Mouse (Mus musculus): ENCODE results near the gene Naa40.

Naa40 gene

GRCm38 (mm10) chr19:7217926-7218267 lies 23.1 kb downstream of the Naa40 start:
- in situ Hi-C loops (cut with MboI, MseI): no loop called here

- in situ Hi-C loops (cut with MboI, MseI): no loop called here
Observed at GRCm38 (mm10) chr19:7217162-7217925, 23.6 kb downstream of the Naa40 start, which contains the start of gene Cox8a. Gene Cox8a (minus strand): TSS chr19:7217616.

- in situ Hi-C loops (cut with MboI, MseI): no loop called here
Observed at GRCm38 (mm10) chr19:7214484-7214883, 26.5 kb downstream of the Naa40 start.

GRCm38 (mm10) chr19:7213010-7213409 lies 28.0 kb downstream of the Naa40 start:
- in situ Hi-C loops (cut with MboI, MseI): no loop called here

GRCm38 (mm10) chr19:7212216-7212615 lies 28.8 kb downstream of the Naa40 start:
- in situ Hi-C loops (cut with MboI, MseI): no loop called here

- in situ Hi-C loops (cut with MboI, MseI): loop anchor here in 1 of 2 experiments (10.0 kb wide), 1 partner anchor 1745 kb away; the partner anchor contains the start of genes Ctsw and Fibp
Observed at GRCm38 (mm10) chr19:7209907-7210646, 30.9 kb downstream of the Naa40 start.

- in situ Hi-C loops (cut with MboI, MseI): loop anchor here in 1 of 2 experiments (10.0 kb wide), 1 partner anchor 1741 kb away; the partner anchor contains the start of genes Ctsw and Fibp
Observed at GRCm38 (mm10) chr19:7205753-7206736, 34.9 kb downstream of the Naa40 start, which contains the start of gene Otub1. Gene Otub1 (minus strand): TSS chr19:7206316.

- in situ Hi-C loops (cut with MboI, MseI): loop anchor here in 1 of 2 experiments (10.0 kb wide), 1 partner anchor 1741 kb away; the partner anchor contains the start of genes Ctsw and Fibp
Observed at GRCm38 (mm10) chr19:7205326-7205725, 35.7 kb downstream of the Naa40 start.

- in situ Hi-C loops (cut with MboI, MseI): loop anchor here in 1 of 2 experiments (10.0 kb wide), 1 partner anchor 1740 kb away; the partner anchor contains the start of genes Ctsw and Fibp
Observed at GRCm38 (mm10) chr19:7204898-7205297, 36.1 kb downstream of the Naa40 start.

GRCm38 (mm10) chr19:7200427-7200826 lies 40.6 kb downstream of the Naa40 start:
- in situ Hi-C loops (cut with MboI, MseI): loop anchor here in 1 of 2 experiments (10.0 kb wide), 1 partner anchor 1736 kb away; the partner anchor contains the start of genes Ctsw and Fibp

GRCm38 (mm10) chr19:7199089-7199488 lies 41.9 kb downstream of the Naa40 start:
- in situ Hi-C loops (cut with MboI, MseI): loop anchor here (10.0 kb wide), 2 partner anchors 134 to 1704 kb away; partner anchors contain the start of gene Cfl1 (in 1 of the 2)

GRCm38 (mm10) chr19:7197445-7197844 lies 43.5 kb downstream of the Naa40 start:
- in situ Hi-C loops (cut with MboI, MseI): loop anchor here (10.0 kb wide), 2 partner anchors 133 to 1703 kb away; partner anchors contain the start of gene Cfl1 (in 1 of the 2)

GRCm38 (mm10) chr19:7196741-7197270 lies 44.2 kb downstream of the Naa40 start:
- in situ Hi-C loops (cut with MboI, MseI): loop anchor here (10.0 kb wide), 2 partner anchors 132 to 1702 kb away; partner anchors contain the start of gene Cfl1 (in 1 of the 2)

- in situ Hi-C loops (cut with MboI, MseI): loop anchor here (10.0 kb wide), 2 partner anchors 131 to 1701 kb away; partner anchors contain the start of gene Cfl1 (in 1 of the 2)
Observed at GRCm38 (mm10) chr19:7195900-7196728, 44.9 kb downstream of the Naa40 start.

GRCm38 (mm10) chr19:7192561-7192967 lies 48.4 kb downstream of the Naa40 start:
- in situ Hi-C loops (cut with MboI, MseI): loop anchor here (5.0 to 10.0 kb wide), 3 partner anchors 125 to 1698 kb away; partner anchors contain the start of gene Cfl1 (in 1 of the 2)

- in situ Hi-C loops (cut with MboI, MseI): loop anchor here (5.0 to 10.0 kb wide), 3 partner anchors 124 to 1697 kb away; partner anchors contain the start of gene Cfl1 (in 1 of the 2)
Observed at GRCm38 (mm10) chr19:7191639-7192038, 49.3 kb downstream of the Naa40 start.

- in situ Hi-C loops (cut with MboI, MseI): loop anchor here (5.0 to 10.0 kb wide), 3 partner anchors 124 to 1696 kb away; partner anchors contain the start of gene Cfl1 (in 1 of the 2)
Observed at GRCm38 (mm10) chr19:7190986-7191385, 50.0 kb downstream of the Naa40 start.

GRCm38 (mm10) chr19:7189026-7189425 lies 52.0 kb downstream of the Naa40 start:
- in situ Hi-C loops (cut with MboI, MseI): no loop called here

GRCm38 (mm10) chr19:7187157-7187556 lies 53.8 kb downstream of the Naa40 start:
- in situ Hi-C loops (cut with MboI, MseI): no loop called here
